Mouse (Mus musculus) G1E (cell line): Measurements from ENCODE around the gene Copb1. TPM values are rescaled to one million over a fixed set of nuclear protein-coding genes. Genes with fewer than 3 reads are reported as not detected.

Experiments
- ATAC-seq: 2 replicates; pipeline ENCODE4 v1.8.0; 2016; ENCODE audit warnings: mild to moderate bottlenecking; ENCODE audit not compliant: insufficient number of reproducible peaks, poor library complexity, low FRiP score, severe bottlenecking; ENCODE audit errors: extremely low read depth
- DNase-seq: peaks from one replicate; pipeline ENCODE4 v3.0.0; 2012; ENCODE audit warnings: low spot score
- H3K27me3 ChIP-seq: 2 replicates; pipeline ENCODE4 v1.6.1; 2012; ENCODE audit warnings: mild to moderate bottlenecking, low read length, inconsistent platforms; ENCODE audit not compliant: insufficient read depth
- H3K36me3 ChIP-seq: replicated peaks from 2 replicates; pipeline ENCODE3; 2012; ENCODE audit warnings: mild to moderate bottlenecking, inconsistent platforms
- H3K4me1 ChIP-seq: 2 replicates; pipeline ENCODE4 v1.6.1; 2012; ENCODE audit warnings: low read depth, low read length, inconsistent platforms, mixed read lengths; ENCODE audit not compliant: insufficient read depth
- H3K4me3 ChIP-seq: 2 replicates; pipeline ENCODE4 v1.5.1; 2012; ENCODE audit warnings: low read depth, mild to moderate bottlenecking, inconsistent platforms, low read length, moderate library complexity, mixed read lengths
- H3K9me3 ChIP-seq: replicated peaks from 2 replicates; pipeline ENCODE4 v1.6.1; 2012; ENCODE audit warnings: inconsistent platforms
- CTCF ChIP-seq: IDR thresholded peaks from 2 replicates; pipeline ENCODE4 v1.5.1; 2012; ENCODE audit warnings: low read depth, low read length, inconsistent platforms, mixed read lengths
- GATA1 ChIP-seq: IDR thresholded peaks from 2 replicates; pipeline ENCODE4 v1.6.1; 2012; ENCODE audit warnings: borderline replicate concordance, low read length, inconsistent platforms, mixed read lengths
- GATA2 ChIP-seq: IDR thresholded peaks from 2 replicates; pipeline ENCODE4 v1.6.1; 2012; ENCODE audit warnings: low read depth, low read length, inconsistent platforms, borderline replicate concordance
- POLR2AphosphoS5 ChIP-seq: IDR thresholded peaks from 2 replicates; pipeline ENCODE4 v1.6.1; 2012; ENCODE audit warnings: low read depth, low read length, inconsistent platforms; ENCODE audit not compliant: insufficient replicate concordance
- TAL1 ChIP-seq: conservative IDR thresholded peaks from 2 replicates; pipeline ENCODE4 v1.6.1; 2012; ENCODE audit warnings: low read depth, low read length, inconsistent platforms, mixed read lengths
- polyA plus RNA-seq: library from polyadenylated mRNA; stranded (reverse); fragments of >175 nt; gene quantifications from 2 replicates; pipeline ENCODE4 v1.2.3, GENCODE M21; 2012
- total RNA-seq, 2 experiments: library from RNA; stranded (forward) in 1 of 2; stranded (reverse) in 1 of 2; fragments of 200-1000 nt in 1 of 2; fragments of >200 nt in 1 of 2; fragmentation: Nextera tagmentation in 1 of 2; gene quantifications; 2 replicates each; pipeline ENCODE4 v1.2.3; 2014 to 2017

Gene Copb1
- total and polyA plus RNA-seq, 3 experiments: 28.5 to 156 (median 99.9) TPM

DNA sequence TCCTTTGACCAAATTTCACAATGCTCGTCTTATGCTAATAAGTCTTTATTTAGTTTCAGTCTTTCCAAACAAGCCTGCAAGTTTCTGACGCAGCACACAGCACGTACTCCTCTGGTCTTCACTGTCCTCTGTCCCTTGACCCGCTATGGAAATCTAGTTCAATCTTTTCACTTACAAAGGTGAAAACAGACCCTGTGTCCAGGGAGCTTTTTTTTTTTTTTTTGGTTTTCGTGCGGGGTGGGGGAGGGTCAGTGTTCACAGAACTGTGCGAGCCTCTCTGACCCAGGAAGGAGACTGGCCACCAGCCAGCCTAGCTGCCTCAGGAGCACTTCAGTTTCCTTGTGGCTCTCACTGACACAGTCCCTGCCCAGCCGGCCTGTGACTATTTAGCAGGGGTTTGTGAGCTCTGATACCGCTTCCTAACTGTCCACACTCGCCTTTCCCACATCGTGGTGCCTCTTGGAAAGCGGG lies 38.0 kb upstream of the Copb1 start:
- no peak for TF ChIP-seq TAL1
- no peak for TF ChIP-seq POLR2AphosphoS5
- TF ChIP-seq CTCF: no peak
- no peak for TF ChIP-seq GATA1
- TF ChIP-seq GATA2: no peak
- DNase-seq (no peak), ATAC-seq (0 out of 2 replicates have a peak, but pooled peaks have one; percentile 35)
- peaks cover 8% of the 10 kb centered on the region; the same call in 1 of the 2 replicates for H3K27me3 ChIP-seq
- H3K4me3 ChIP-seq: peak overlapping the region; percentile 41; the same call in 1 of the 2 replicates
- no peaks in the 10 kb centered on the region for H3K36me3 ChIP-seq
- no peaks in the 10 kb centered on the region for H3K9me3 ChIP-seq
- peaks cover 68% of the 10 kb centered on the region for H3K4me1 ChIP-seq

DNA sequence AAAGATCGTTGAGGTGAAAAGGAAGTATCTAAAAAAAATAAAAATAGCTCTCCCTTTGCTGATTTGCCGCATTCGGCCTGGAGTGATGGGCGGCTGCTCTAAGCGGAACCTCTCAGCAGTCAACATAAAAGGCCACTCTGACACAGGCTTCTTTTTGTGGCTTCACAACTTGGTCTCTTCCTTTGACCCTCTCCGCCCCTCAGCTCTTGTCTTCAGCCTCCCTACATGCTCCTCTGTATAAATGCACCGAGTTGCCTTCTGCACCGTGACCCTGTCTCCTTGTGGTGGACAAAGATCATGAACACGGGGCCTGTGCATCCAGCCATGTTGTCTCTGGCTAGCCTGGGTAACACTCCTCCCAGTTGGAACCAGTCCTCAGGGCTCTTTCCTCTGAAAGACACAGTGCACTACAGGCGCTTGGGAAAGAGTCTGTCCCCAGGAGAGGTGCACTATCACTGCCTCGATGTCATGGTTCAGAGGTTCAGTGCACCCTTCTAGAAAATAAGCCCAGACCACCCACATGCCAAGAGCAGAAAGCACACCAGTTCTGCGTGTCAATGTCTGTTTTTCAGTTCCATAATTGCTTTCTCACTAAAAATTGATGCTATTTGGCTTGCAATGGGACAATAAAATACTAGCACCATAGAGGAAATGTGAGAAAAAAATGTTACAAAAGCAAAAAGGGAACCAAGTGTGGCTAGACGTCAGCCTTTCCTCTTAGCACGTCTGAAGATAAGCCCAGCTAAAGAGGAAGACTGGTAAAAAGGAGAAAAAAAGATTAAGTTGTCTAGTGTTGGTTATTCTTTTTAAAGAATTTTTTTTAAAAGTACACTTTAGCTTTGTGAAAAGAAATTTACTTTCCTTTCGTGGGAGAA lies 37.2 kb upstream of the Copb1 start:
- H3K4me3 ChIP-seq: no peak overlapping the region
- no peaks in the 10 kb centered on the region for H3K9me3 ChIP-seq
- peaks cover 8% of the 10 kb centered on the region; the same call in 1 of the 2 replicates for H3K27me3 ChIP-seq
- no peaks in the 10 kb centered on the region for H3K36me3 ChIP-seq
- peak; percentile 23; the same call in 1 of the 2 replicates for ATAC-seq
- TF ChIP-seq CTCF (no peak), TAL1 (no peak), GATA2 (no peak), GATA1 (no peak), POLR2AphosphoS5 (no peak)
- H3K4me1 ChIP-seq: peaks cover 62% of the 10 kb centered on the region
- no peak for DNase-seq

DNA sequence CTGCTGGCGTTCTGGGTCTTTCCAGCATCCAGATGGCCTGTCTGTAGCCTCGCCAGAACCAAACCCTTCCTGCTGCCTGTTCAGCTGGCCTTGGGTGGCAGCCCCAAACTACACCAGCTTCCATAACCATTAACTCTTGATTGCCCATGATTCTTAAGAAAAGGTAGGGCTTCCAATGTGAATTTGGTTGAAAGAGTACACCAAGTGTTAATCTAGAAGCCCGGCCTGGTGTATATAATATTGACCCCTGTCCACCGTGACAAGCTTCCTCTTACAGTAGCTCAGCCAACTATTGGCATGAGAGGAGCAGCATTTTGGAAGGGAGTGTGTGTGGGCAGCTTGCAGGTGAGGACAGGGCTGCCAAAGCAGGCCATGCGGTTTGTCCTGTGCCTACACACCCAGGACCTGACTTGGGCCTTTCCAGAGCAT lies 35.6 kb upstream of the Copb1 start:
- H3K4me1 ChIP-seq: peaks cover 57% of the 10 kb centered on the region
- H3K27me3 ChIP-seq: peaks cover 4% of the 10 kb centered on the region; the same call in 1 of the 2 replicates
- H3K9me3 ChIP-seq: no peaks in the 10 kb centered on the region
- DNase-seq (no peak), ATAC-seq (no peak)
- H3K36me3 ChIP-seq: no peaks in the 10 kb centered on the region
- H3K4me3 ChIP-seq: no peak overlapping the region
- TF ChIP-seq CTCF (no peak), TAL1 (no peak), GATA1 (no peak), GATA2 (no peak), POLR2AphosphoS5 (no peak)

DNA sequence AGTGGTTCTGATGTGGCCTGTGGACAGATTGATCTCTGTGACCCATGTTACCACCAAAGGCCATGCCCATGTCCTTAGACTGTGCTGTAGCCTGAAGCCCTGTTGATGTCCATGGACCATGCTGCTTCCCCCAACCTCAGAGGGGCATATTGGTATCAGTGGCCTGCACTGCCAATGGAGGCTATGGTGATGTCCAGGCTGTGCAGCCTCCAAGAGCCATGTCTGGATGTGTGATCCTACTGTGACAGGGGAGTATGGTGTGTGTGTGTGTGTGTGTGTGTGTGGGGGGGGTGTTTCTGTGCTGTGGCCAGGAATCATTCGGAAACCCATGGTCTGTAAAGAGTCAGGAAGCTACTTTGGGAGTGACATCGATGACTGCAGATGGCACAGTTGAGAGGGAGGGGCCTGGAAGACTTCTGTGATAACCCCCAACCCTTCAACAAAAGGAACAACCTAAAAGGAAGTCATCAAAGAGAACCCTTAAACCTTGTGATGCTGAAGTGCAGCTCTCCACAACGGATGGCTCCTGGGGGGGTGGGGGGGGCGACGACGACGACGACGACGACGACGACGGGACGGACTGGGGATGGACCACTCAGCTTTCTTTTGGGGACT lies 29.9 kb upstream of the Copb1 start:
- Histone ChIP-seq H3K27me3 (no peaks in the 10 kb centered on the region), H3K4me3 (no peak overlapping the region), H3K9me3 (no peaks in the 10 kb centered on the region), H3K36me3 (peaks cover 3% of the 10 kb centered on the region), H3K4me1 (peaks cover 33% of the 10 kb centered on the region)
- DNase-seq (no peak), ATAC-seq (no peak)
- TF ChIP-seq GATA2: no peak
- TF ChIP-seq GATA1: no peak
- TF ChIP-seq TAL1: no peak
- no peak for TF ChIP-seq POLR2AphosphoS5
- TF ChIP-seq CTCF: no peak

DNA sequence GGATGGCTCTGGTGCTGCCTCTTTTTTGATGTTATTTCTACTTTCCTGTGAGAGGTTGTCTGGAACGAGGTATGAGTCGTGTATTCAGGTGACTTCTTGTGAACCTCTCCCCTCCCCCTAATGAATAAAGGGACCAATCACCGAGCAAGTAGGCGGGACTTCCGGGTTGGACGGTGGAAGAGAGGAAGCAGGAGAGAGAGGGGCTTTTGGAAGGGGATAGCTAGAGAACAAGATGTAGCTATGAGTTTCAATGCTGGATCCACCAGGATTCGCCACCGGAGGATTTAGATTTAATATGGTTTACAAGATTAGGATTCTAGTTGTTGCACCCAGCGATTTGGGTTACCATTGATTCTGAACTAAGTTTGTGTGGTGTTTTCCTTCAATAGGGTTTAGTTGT lies 28.5 kb upstream of the Copb1 start:
- no peaks in the 10 kb centered on the region for H3K27me3 ChIP-seq
- ATAC-seq: no peak
- H3K9me3 ChIP-seq: no peaks in the 10 kb centered on the region
- no peak for TF ChIP-seq POLR2AphosphoS5
- no peak for TF ChIP-seq TAL1
- no peak for TF ChIP-seq CTCF
- no peak for TF ChIP-seq GATA2
- TF ChIP-seq GATA1: no peak
- H3K36me3 ChIP-seq: peaks cover 3% of the 10 kb centered on the region
- H3K4me3 ChIP-seq: no peak overlapping the region
- H3K4me1 ChIP-seq: peaks cover 22% of the 10 kb centered on the region
- no peak for DNase-seq

DNA sequence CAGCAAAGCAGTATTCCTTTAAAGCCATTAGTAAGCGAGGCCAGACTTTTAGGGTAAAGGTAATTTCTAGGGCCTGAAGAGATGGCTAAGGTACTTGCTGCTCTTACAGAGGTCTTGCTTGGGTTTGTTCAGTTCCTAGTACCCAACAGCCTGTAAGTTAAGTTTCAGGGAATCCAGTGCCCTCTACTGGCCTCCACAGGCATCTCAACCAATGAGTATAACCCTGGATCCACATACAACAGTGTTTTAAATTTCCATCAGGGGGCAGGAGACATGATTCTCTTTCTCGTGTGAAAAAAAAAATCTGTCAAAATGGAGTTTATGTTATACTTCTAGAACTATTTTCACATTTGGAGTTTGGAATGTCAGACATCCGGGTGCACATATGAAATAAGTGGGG lies 27.2 kb upstream of the Copb1 start:
- H3K9me3 ChIP-seq: no peaks in the 10 kb centered on the region
- H3K36me3 ChIP-seq: peaks cover 3% of the 10 kb centered on the region
- peak; percentile 34 for DNase-seq
- no peak overlapping the region for H3K4me3 ChIP-seq
- H3K4me1 ChIP-seq: peaks cover 25% of the 10 kb centered on the region
- no peak for TF ChIP-seq TAL1
- no peak for TF ChIP-seq GATA2
- no peak for TF ChIP-seq GATA1
- TF ChIP-seq CTCF: peak; percentile 65
- TF ChIP-seq POLR2AphosphoS5: no peak
- H3K27me3 ChIP-seq: no peaks in the 10 kb centered on the region
- peak; percentile 70 for ATAC-seq
